In the genomic region with DNA sequence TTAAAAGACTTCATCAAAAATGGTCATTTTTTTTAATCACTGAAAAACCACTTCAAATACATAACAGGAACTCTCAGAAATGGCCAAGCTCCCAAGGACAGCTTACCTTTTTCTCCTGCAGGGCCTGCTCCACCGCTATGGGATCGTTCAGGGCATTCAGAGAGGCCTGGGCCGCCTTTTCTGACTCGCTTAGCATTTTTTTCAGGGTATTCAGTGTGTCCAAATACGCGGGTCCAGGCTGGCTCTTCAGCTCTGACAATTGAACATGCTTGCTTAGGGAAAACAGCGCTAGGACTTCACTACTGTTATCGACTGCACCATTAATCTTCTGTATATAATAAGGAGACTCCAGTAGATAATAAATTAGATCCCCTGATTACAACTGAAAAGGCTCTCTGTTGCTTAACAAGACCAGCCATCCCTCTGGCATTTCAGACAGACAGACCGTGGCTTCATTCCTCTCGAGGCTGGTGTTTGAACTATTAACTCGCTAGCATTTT, we compare ENCODE assay signal across 25 mouse cellular contexts.
DNase-seq lines count a peak whose midpoint lies in the region; ATAC-seq lines count a peak whose summit lies in the region.
"Had no signal": no experiment of that assay in that cellular context is flagged by ENCODE, and none has a peak within 500 bp of the region (broad histone marks: within the 10 kb centered on the region; RNA-seq: fewer than 3 reads in every experiment).

No protein-coding gene starts in this region.

- H3K4me1 ChIP-seq in heart, embryonic 10.5 days = peaks cover 3% of the 10 kb centered on the region; the same call in 1 of the 2 replicates
- no peaks in the 10 kb centered on the region for H3K4me1 ChIP-seq in neural tube, embryonic 11.5 days (ENCODE audit: control insufficient read depth, insufficient read depth, low read length)
- 0 out of 2 replicates have a peak, but pooled peaks cover 5% of the 10 kb centered on the region for H3K4me1 ChIP-seq in neural tube, embryonic 15.5 days
- H3K4me1 ChIP-seq: embryonic facial prominence, embryonic 12.5 days; embryonic facial prominence, embryonic 15.5 days; heart, embryonic 15.5 days had no signal

- ATAC-seq in neural tube, embryonic 11.5 days (ENCODE audit: insufficient read depth, low FRiP score, low TSS enrichment) = 0 out of 2 replicates have a peak, but pooled peaks have one; percentile 28
- no peak for ATAC-seq in neural tube, embryonic 15.5 days (ENCODE audit: low FRiP score)
- ATAC-seq in megakaryocyte progenitor cell, adult 5-6 weeks (replicated peaks; ENCODE audit: poor library complexity) = no peak
- ATAC-seq: activated CD4-positive, CD25-positive, alpha-beta regulatory T cell, adult 4 months; forebrain, embryonic 14.5 days; forebrain, postnatal 0 days; intestine, postnatal 0 days had no signal

- peaks cover 65% of the 10 kb centered on the region for H3K36me3 ChIP-seq in heart, embryonic 10.5 days
- no peaks in the 10 kb centered on the region for H3K36me3 ChIP-seq in neural tube, embryonic 11.5 days (ENCODE audit: control insufficient read depth, insufficient read depth, low read length)
- H3K36me3 ChIP-seq in neural tube, embryonic 15.5 days = no peaks in the 10 kb centered on the region

- 87% methylated on average over 11 of the region's 11 CpGs for WGBS in heart, embryonic 10.5 days
- 44% methylated on average over 11 of the region's 11 CpGs for WGBS in neural tube, embryonic 11.5 days
- 20% methylated on average over 11 of the region's 11 CpGs for WGBS in neural tube, embryonic 15.5 days

- no peak overlapping the region for H3K4me3 ChIP-seq in heart, embryonic 10.5 days
- H3K4me3 ChIP-seq in neural tube, embryonic 11.5 days (ENCODE audit: low read depth, low read length) = no peak overlapping the region
- H3K4me3 ChIP-seq in neural tube, embryonic 15.5 days (replicated peaks) = no peak overlapping the region
- H3K4me3 ChIP-seq: embryonic facial prominence, embryonic 12.5 days; embryonic facial prominence, embryonic 15.5 days; gastrocnemius, adult 2 months; heart, embryonic 12.5 days; heart, embryonic 15.5 days had no signal

- no peak overlapping the region for H3K27ac ChIP-seq in heart, embryonic 10.5 days
- no peak overlapping the region for H3K27ac ChIP-seq in neural tube, embryonic 11.5 days (ENCODE audit: low read depth, low read length)
- no peak overlapping the region for H3K27ac ChIP-seq in neural tube, embryonic 15.5 days (replicated peaks)
- H3K27ac ChIP-seq: embryonic facial prominence, embryonic 12.5 days; embryonic facial prominence, embryonic 15.5 days; gastrocnemius, adult 2 months; heart, embryonic 15.5 days; hindbrain, embryonic 14.5 days had no signal

- H3K9me3 ChIP-seq in heart, embryonic 10.5 days = no peaks in the 10 kb centered on the region
- H3K9me3 ChIP-seq in neural tube, embryonic 11.5 days (ENCODE audit: control insufficient read depth, low read length) = no peaks in the 10 kb centered on the region
- no peaks in the 10 kb centered on the region for H3K9me3 ChIP-seq in neural tube, embryonic 15.5 days (replicated peaks)
- H3K9me3 ChIP-seq: embryonic facial prominence, embryonic 12.5 days; embryonic facial prominence, embryonic 15.5 days; heart, embryonic 12.5 days; heart, embryonic 15.5 days had no signal

- peak; percentile 24 for DNase-seq in embryo, embryonic 10.5 days (ENCODE audit: low spot score)
- no peak for DNase-seq in embryo, embryonic 10 days (ENCODE audit: low spot score)
- DNase-seq in heart, embryonic 10.5 days (ENCODE audit: low spot score) = peak; percentile 45
- DNase-seq in heart, postnatal 4 days = no peak
- DNase-seq in neural tube, embryonic 11.5 days (ENCODE audit: low spot score) = peak; percentile 19
- DNase-seq: adrenal gland, adult 8-10 months; adrenal gland, postnatal 25 days; cerebellum, adult 18-20 months; cerebellum, adult 9-10 months; cerebellum, postnatal 14 days; forebrain, postnatal 0 days; gastrocnemius, adult 2 months; gastrocnemius, postnatal 14 days; heart, postnatal 10 days; heart, postnatal 36 days had no signal

- H3K9ac ChIP-seq in neural tube, embryonic 11.5 days (ENCODE audit: low read length) = no peak overlapping the region
- no peak overlapping the region for H3K9ac ChIP-seq in neural tube, embryonic 15.5 days (replicated peaks)
- H3K9ac ChIP-seq: embryonic facial prominence, embryonic 12.5 days; embryonic facial prominence, embryonic 15.5 days; forebrain, postnatal 0 days; heart, embryonic 12.5 days; heart, embryonic 15.5 days; hindbrain, embryonic 14.5 days had no signal

- no peaks in the 10 kb centered on the region for H3K27me3 ChIP-seq in heart, embryonic 10.5 days (ENCODE audit: insufficient read depth, poor library complexity, severe bottlenecking)
- H3K27me3 ChIP-seq in neural tube, embryonic 11.5 days (ENCODE audit: control insufficient read depth, insufficient read depth, low read length) = no peaks in the 10 kb centered on the region
- H3K27me3 ChIP-seq in neural tube, embryonic 15.5 days (replicated peaks) = no peaks in the 10 kb centered on the region
- H3K27me3 ChIP-seq: embryonic facial prominence, embryonic 12.5 days; embryonic facial prominence, embryonic 15.5 days; heart, embryonic 12.5 days; heart, embryonic 15.5 days had no signal

- no peak overlapping the region for H3K4me2 ChIP-seq in neural tube, embryonic 11.5 days (ENCODE audit: low read depth)
- H3K4me2 ChIP-seq in neural tube, embryonic 15.5 days = no peak overlapping the region
- H3K4me2 ChIP-seq: embryonic facial prominence, embryonic 12.5 days; embryonic facial prominence, embryonic 15.5 days; heart, embryonic 12.5 days; heart, embryonic 15.5 days; hindbrain, embryonic 14.5 days had no signal

Comparison
In these comparisons a context has a peak if more than half of its experiments do, and no peak if none do; other contexts are left out.
1. DNase-seq: peak in embryo, embryonic 10.5 days (single experiment), heart, embryonic 10.5 days (single experiment) and neural tube, embryonic 11.5 days (single experiment); none in embryo, embryonic 10 days (single experiment) and heart, postnatal 4 days (single experiment).